Mouse (Mus musculus) cerebellum, adult 2 months (tissue): ENCODE results near the gene Ostf1. TPM values are rescaled to one million over a fixed set of nuclear protein-coding genes. Genes with fewer than 3 reads are reported as not detected.

Source experiments
- DNase-seq, 2 experiments: peaks; one replicate each; pipeline ENCODE4 v3.0.0; 2021
- H3K27ac ChIP-seq: fragments of 200-500 bp; 2 replicates; pipeline ENCODE4 v1.5.1; 2012; ENCODE audit warnings: low read length, control low read depth, inconsistent platforms; ENCODE audit not compliant: insufficient read depth
- H3K27me3 ChIP-seq: fragments of 200-500 bp; 2 replicates; pipeline ENCODE4 v1.6.1; 2012; ENCODE audit warnings: inconsistent platforms, mild to moderate bottlenecking, low read length, moderate library complexity; ENCODE audit not compliant: control insufficient read depth, insufficient read depth
- H3K4me1 ChIP-seq: fragments of 200-500 bp; 2 replicates; pipeline ENCODE4 v1.6.1; 2011; ENCODE audit warnings: low read length; ENCODE audit not compliant: control insufficient read depth, insufficient read depth
- H3K4me3 ChIP-seq: fragments of 200-500 bp; replicated peaks from 2 replicates; pipeline ENCODE3; 2011; ENCODE audit warnings: mild to moderate bottlenecking, low read depth, low read length, control low read depth; ENCODE audit not compliant: insufficient read depth
- CTCF ChIP-seq: fragments of 200-500 bp; IDR thresholded peaks from 2 replicates; pipeline ENCODE4 v1.5.1; 2011; ENCODE audit warnings: low read depth, mild to moderate bottlenecking, control low read depth, low read length, moderate library complexity, borderline replicate concordance; ENCODE audit not compliant: insufficient read depth
- POLR2A ChIP-seq: fragments of 200-500 bp; IDR thresholded peaks from 2 replicates; pipeline ENCODE4 v1.6.1; 2011; ENCODE audit warnings: low read length, control low read depth, borderline replicate concordance; ENCODE audit not compliant: insufficient read depth
- WGBS: fragments of 180-500 bp; shearing (Covaris S2); methylation state at CpG from one replicate; pipeline ENCODE4 v1.1.7; 2018; 5-methylcytosine and 5-hydroxymethylcytosine counted together
- polyA plus RNA-seq: library from polyadenylated mRNA; depleted of rRNA; stranded (reverse); fragments of >200 nt; gene quantifications from 2 replicates; pipeline ENCODE4 v1.2.3, GENCODE M21; 2012

The Ostf1 gene
- polyA plus RNA-seq, 1 experiment = 29.0 TPM

GRCm38 (mm10) chr19:18577348-18577747 lies 54.3 kb downstream of the Ostf1 start:
- H3K27me3 ChIP-seq = no peaks in the 10 kb centered on the region
- H3K4me3 ChIP-seq = no peak overlapping the region
- no peak overlapping the region for H3K27ac ChIP-seq
- H3K4me1 ChIP-seq = no peaks in the 10 kb centered on the region; the same call in 1 of the 2 replicates
- WGBS = 44% methylated on average over 5 of the region's 5 CpGs
- TF ChIP-seq CTCF (no peak), POLR2A (no peak)
- no peak for DNase-seq

- H3K4me1 ChIP-seq = no peaks in the 10 kb centered on the region; the same call in 1 of the 2 replicates
- TF ChIP-seq CTCF (no peak), POLR2A (no peak)
- 97% methylated on average over 3 of the region's 3 CpGs for WGBS
- no peak overlapping the region for H3K4me3 ChIP-seq
- H3K27me3 ChIP-seq = no peaks in the 10 kb centered on the region
- no peak overlapping the region for H3K27ac ChIP-seq
- no peak for DNase-seq
Observed at GRCm38 (mm10) chr19:18575891-18576290, 55.7 kb downstream of the Ostf1 start.

- H3K4me3 ChIP-seq = no peak overlapping the region
- no peaks in the 10 kb centered on the region; the same call in 1 of the 2 replicates for H3K4me1 ChIP-seq
- TF ChIP-seq CTCF (no peak), POLR2A (no peak)
- no peaks in the 10 kb centered on the region for H3K27me3 ChIP-seq
- DNase-seq = no peak
- H3K27ac ChIP-seq = no peak overlapping the region
- WGBS = 90% methylated on average over 5 of the region's 5 CpGs
Observed at GRCm38 (mm10) chr19:18573907-18574306, 57.7 kb downstream of the Ostf1 start.

GRCm38 (mm10) chr19:18573443-18573842 lies 58.2 kb downstream of the Ostf1 start:
- TF ChIP-seq POLR2A = no peak
- no peak for TF ChIP-seq CTCF
- no peak for DNase-seq
- no peak overlapping the region for H3K4me3 ChIP-seq
- 81% methylated on average over 3 of the region's 3 CpGs for WGBS
- no peaks in the 10 kb centered on the region for H3K27me3 ChIP-seq
- H3K4me1 ChIP-seq = no peaks in the 10 kb centered on the region; the same call in 1 of the 2 replicates
- no peak overlapping the region for H3K27ac ChIP-seq

- Histone ChIP-seq H3K27me3 (no peaks in the 10 kb centered on the region), H3K4me1 (no peaks in the 10 kb centered on the region), H3K27ac (no peak overlapping the region), H3K4me3 (no peak overlapping the region)
- TF ChIP-seq CTCF = no peak
- no peak for TF ChIP-seq POLR2A
- no peak for DNase-seq
- 97% methylated on average over 1 of the region's 1 CpGs for WGBS
Observed at GRCm38 (mm10) chr19:18569496-18569895, 62.1 kb downstream of the Ostf1 start.

GRCm38 (mm10) chr19:18568828-18569430 lies 62.7 kb downstream of the Ostf1 start:
- Histone ChIP-seq H3K27ac (no peak overlapping the region), H3K27me3 (no peaks in the 10 kb centered on the region), H3K4me3 (no peak overlapping the region), H3K4me1 (no peaks in the 10 kb centered on the region)
- TF ChIP-seq POLR2A (no peak), CTCF (no peak)
- 90% methylated on average over 3 of the region's 3 CpGs for WGBS
- DNase-seq = no peak

- TF ChIP-seq CTCF = no peak
- TF ChIP-seq POLR2A = no peak
- Histone ChIP-seq H3K27ac (no peak overlapping the region), H3K27me3 (no peaks in the 10 kb centered on the region), H3K4me3 (no peak overlapping the region), H3K4me1 (no peaks in the 10 kb centered on the region)
- no peak for DNase-seq
- 86% methylated on average over 12 of the region's 12 CpGs for WGBS
Observed at GRCm38 (mm10) chr19:18567936-18568827, 63.4 kb downstream of the Ostf1 start.
